Mouse (Mus musculus): ENCODE results near the gene Htr1f. TPM values are rescaled to one million over a fixed set of nuclear protein-coding genes. Genes with fewer than 3 reads are reported as not detected.

The Htr1f gene
- polyA plus RNA-seq, 1 experiment from 2014 or later = 0.10 TPM

- Histone ChIP-seq H3K36me3 (no peaks in the 10 kb centered on the region), H3K4me1 (peaks cover 3% of the 10 kb centered on the region; the same call in 1 of the 2 replicates), H3K4me2 (no peak overlapping the region), H3K9me3 (no peaks in the 10 kb centered on the region), H3K9ac (no peak overlapping the region), H3K27ac (no peak overlapping the region), H3K27me3 (no peaks in the 10 kb centered on the region), H3K4me3 (no peak overlapping the region)
- 76% methylated on average over 5 of the region's 5 CpGs for WGBS
- ATAC-seq (ENCODE audit: insufficient number of reproducible peaks, insufficient read depth, low FRiP score, low TSS enrichment, low read depth) = no peak
These were observed 221.8 kb downstream of the Htr1f start for GRCm38 (mm10) chr16:64883896-64884295.

GRCm38 (mm10) chr16:64881442-64881841 is 224.2 kb downstream of the Htr1f start:
- H3K9me3 ChIP-seq = no peaks in the 10 kb centered on the region
- no peak overlapping the region for H3K27ac ChIP-seq
- no peak overlapping the region for H3K4me3 ChIP-seq
- no peak overlapping the region for H3K4me2 ChIP-seq
- 68% methylated on average over 2 of the region's 2 CpGs for WGBS
- H3K9ac ChIP-seq = no peak overlapping the region
- H3K4me1 ChIP-seq = peaks cover 3% of the 10 kb centered on the region; the same call in 1 of the 2 replicates
- H3K36me3 ChIP-seq = no peaks in the 10 kb centered on the region
- ATAC-seq (ENCODE audit: insufficient number of reproducible peaks, insufficient read depth, low FRiP score, low TSS enrichment, low read depth) = no peak
- no peaks in the 10 kb centered on the region for H3K27me3 ChIP-seq

GRCm38 (mm10) chr16:64880986-64881385 is 224.7 kb downstream of the Htr1f start:
- H3K36me3 ChIP-seq = no peaks in the 10 kb centered on the region
- WGBS = 79% methylated on average over 3 of the region's 3 CpGs

GRCm38 (mm10) chr16:64879735-64880134 is 225.9 kb downstream of the Htr1f start:
- WGBS = 79% methylated on average over 5 of the region's 5 CpGs

More at GRCm38 (mm10) chr16:64880986-64881385, 224.7 kb downstream of the Htr1f start:
- Histone ChIP-seq H3K9me3 (no peaks in the 10 kb centered on the region), H3K4me1 (peaks cover 3% of the 10 kb centered on the region; the same call in 1 of the 2 replicates), H3K4me2 (no peak overlapping the region), H3K27me3 (no peaks in the 10 kb centered on the region), H3K9ac (no peak overlapping the region), H3K27ac (no peak overlapping the region), H3K4me3 (no peak overlapping the region)
- ATAC-seq (ENCODE audit: insufficient number of reproducible peaks, insufficient read depth, low FRiP score, low TSS enrichment, low read depth) = no peak

GRCm38 (mm10) chr16:64878611-64879132 is 227.0 kb downstream of the Htr1f start:
- Histone ChIP-seq H3K27me3 (no peaks in the 10 kb centered on the region), H3K9me3 (no peaks in the 10 kb centered on the region), H3K36me3 (no peaks in the 10 kb centered on the region), H3K4me2 (no peak overlapping the region), H3K9ac (no peak overlapping the region), H3K4me3 (no peak overlapping the region), H3K27ac (no peak overlapping the region), H3K4me1 (no peaks in the 10 kb centered on the region)
- 74% methylated on average over 3 of the region's 3 CpGs for WGBS
- no peak for ATAC-seq (ENCODE audit: insufficient number of reproducible peaks, insufficient read depth, low FRiP score, low TSS enrichment, low read depth)

More at GRCm38 (mm10) chr16:64879735-64880134, 225.9 kb downstream of the Htr1f start:
- Histone ChIP-seq H3K36me3 (no peaks in the 10 kb centered on the region), H3K9ac (no peak overlapping the region), H3K4me2 (no peak overlapping the region), H3K27ac (no peak overlapping the region), H3K4me1 (peaks cover 3% of the 10 kb centered on the region; the same call in 1 of the 2 replicates), H3K4me3 (no peak overlapping the region), H3K27me3 (no peaks in the 10 kb centered on the region), H3K9me3 (no peaks in the 10 kb centered on the region)
- no peak for ATAC-seq (ENCODE audit: insufficient number of reproducible peaks, insufficient read depth, low FRiP score, low TSS enrichment, low read depth)

GRCm38 (mm10) chr16:64877314-64877713 is 228.3 kb downstream of the Htr1f start:
- Histone ChIP-seq H3K4me1 (no peaks in the 10 kb centered on the region), H3K9me3 (no peaks in the 10 kb centered on the region), H3K9ac (no peak overlapping the region), H3K36me3 (no peaks in the 10 kb centered on the region), H3K27ac (no peak overlapping the region), H3K4me2 (no peak overlapping the region), H3K27me3 (no peaks in the 10 kb centered on the region), H3K4me3 (no peak overlapping the region)
- no peak for ATAC-seq (ENCODE audit: insufficient number of reproducible peaks, insufficient read depth, low FRiP score, low TSS enrichment, low read depth)
- 91% methylated on average over 3 of the region's 3 CpGs for WGBS

- H3K4me1 ChIP-seq = no peaks in the 10 kb centered on the region
- no peak overlapping the region for H3K4me2 ChIP-seq
- no peaks in the 10 kb centered on the region for H3K9me3 ChIP-seq
- no peak overlapping the region for H3K9ac ChIP-seq
- no peak overlapping the region for H3K4me3 ChIP-seq
- 86% methylated on average over 4 of the region's 4 CpGs for WGBS
- no peaks in the 10 kb centered on the region for H3K27me3 ChIP-seq
- no peaks in the 10 kb centered on the region for H3K36me3 ChIP-seq
- no peak for ATAC-seq (ENCODE audit: insufficient number of reproducible peaks, insufficient read depth, low FRiP score, low TSS enrichment, low read depth)
- no peak overlapping the region for H3K27ac ChIP-seq
These were observed 228.9 kb downstream of the Htr1f start for GRCm38 (mm10) chr16:64876631-64877265.

GRCm38 (mm10) chr16:64875822-64876221 is 229.8 kb downstream of the Htr1f start:
- Histone ChIP-seq H3K4me2 (no peak overlapping the region), H3K4me3 (no peak overlapping the region), H3K9me3 (no peaks in the 10 kb centered on the region), H3K27me3 (no peaks in the 10 kb centered on the region), H3K9ac (no peak overlapping the region), H3K36me3 (no peaks in the 10 kb centered on the region), H3K27ac (no peak overlapping the region), H3K4me1 (no peaks in the 10 kb centered on the region)
- ATAC-seq (ENCODE audit: insufficient number of reproducible peaks, insufficient read depth, low FRiP score, low TSS enrichment, low read depth) = no peak
- 89% methylated on average over 1 of the region's 1 CpGs for WGBS

GRCm38 (mm10) chr16:64875384-64875783 is 230.3 kb downstream of the Htr1f start:
- WGBS = 92% methylated on average over 10 of the region's 10 CpGs

More at GRCm38 (mm10) chr16:64875384-64875783, 230.3 kb downstream of the Htr1f start:
- Histone ChIP-seq H3K27me3 (no peaks in the 10 kb centered on the region), H3K36me3 (no peaks in the 10 kb centered on the region), H3K4me2 (no peak overlapping the region), H3K4me1 (no peaks in the 10 kb centered on the region), H3K4me3 (no peak overlapping the region), H3K9me3 (no peaks in the 10 kb centered on the region), H3K27ac (no peak overlapping the region), H3K9ac (no peak overlapping the region)
- no peak for ATAC-seq (ENCODE audit: insufficient number of reproducible peaks, insufficient read depth, low FRiP score, low TSS enrichment, low read depth)

Small RNA genes lying within 50 kb of the gene (microRNA-seq; reads per million reads assigned to microRNA genes)
- not detected for gene Gm23374
